Mouse (Mus musculus) embryo, embryonic 9.5 days (tissue): Measurements from ENCODE around the gene Zfp956.

Source experiments
- DNase-seq: peaks from one replicate; pipeline ENCODE4 v3.0.0-alpha.2; 2017; ENCODE audit errors: extremely low spot score

The Zfp956 gene

DNA sequence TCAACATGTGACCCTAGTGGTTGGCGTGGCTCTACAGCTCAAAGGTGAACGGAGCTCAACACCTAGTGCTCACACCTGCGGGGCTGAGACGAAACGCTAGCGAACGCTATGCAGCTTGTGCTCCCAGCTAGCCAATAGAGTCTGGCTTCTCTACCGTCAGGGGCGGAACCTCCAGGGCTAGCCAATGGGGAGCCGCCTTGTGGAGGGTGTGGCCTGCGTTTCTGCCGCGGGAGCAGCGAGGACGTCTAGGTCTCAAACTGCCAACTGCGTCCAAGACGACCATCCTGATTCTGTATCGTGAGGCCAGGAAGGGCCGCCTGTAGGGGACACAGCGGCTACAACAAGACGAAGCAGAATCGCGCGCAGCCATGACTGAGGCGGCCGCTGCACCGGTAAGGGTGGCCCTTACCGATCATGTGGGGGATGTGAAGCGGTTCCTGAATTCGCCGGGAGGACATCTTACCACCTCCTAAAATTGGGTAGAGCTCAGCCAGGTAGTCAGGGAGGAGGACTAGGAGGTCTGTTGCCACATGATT, at the start of gene Zfp956:
TSS of gene Zfp956 (plus strand) at position 200 of the 536 bp plus-strand sequence.
- peak; percentile 93 for DNase-seq

DNA sequence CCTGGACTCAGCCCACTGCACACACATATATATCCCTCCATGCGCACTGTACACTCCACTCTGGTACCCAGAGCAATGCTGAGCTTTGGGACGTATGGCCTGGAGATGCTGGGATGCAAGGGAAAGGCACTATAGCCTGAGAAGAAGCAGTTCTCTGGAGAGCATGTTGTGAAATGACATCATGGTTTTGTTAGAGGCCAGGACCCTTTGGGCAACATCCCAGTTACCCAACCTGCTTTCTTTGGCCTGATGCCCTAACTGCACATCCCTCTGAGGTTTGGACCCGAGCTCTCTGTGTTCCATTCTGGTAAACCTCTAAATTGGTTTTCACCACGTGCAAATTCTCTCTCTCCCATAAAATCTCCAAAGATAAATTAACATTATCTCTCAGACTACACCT, 49.6 kb upstream of the Zfp956 start:
- no peak for DNase-seq

DNA sequence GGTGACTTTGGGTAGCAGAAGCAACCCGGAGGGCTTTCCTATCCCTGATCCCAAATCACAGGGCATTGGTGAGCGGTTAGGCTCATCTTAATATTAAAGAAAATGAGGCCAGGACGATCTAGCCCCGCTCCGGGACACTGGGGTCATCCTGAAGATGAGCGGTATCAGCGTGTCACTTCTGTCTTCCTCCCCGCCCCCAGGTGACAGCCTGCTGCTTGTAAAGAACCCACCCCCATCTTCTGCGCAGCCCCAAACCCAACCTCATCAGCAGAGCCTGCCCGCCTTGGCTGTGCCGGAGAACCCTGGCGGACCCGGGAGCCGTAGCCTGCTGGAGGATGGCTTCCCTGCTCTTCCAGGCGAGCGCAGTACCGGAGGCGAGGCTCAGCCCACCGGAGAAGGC, 48.8 kb upstream of the Zfp956 start:
- peak; percentile 4 for DNase-seq

DNA sequence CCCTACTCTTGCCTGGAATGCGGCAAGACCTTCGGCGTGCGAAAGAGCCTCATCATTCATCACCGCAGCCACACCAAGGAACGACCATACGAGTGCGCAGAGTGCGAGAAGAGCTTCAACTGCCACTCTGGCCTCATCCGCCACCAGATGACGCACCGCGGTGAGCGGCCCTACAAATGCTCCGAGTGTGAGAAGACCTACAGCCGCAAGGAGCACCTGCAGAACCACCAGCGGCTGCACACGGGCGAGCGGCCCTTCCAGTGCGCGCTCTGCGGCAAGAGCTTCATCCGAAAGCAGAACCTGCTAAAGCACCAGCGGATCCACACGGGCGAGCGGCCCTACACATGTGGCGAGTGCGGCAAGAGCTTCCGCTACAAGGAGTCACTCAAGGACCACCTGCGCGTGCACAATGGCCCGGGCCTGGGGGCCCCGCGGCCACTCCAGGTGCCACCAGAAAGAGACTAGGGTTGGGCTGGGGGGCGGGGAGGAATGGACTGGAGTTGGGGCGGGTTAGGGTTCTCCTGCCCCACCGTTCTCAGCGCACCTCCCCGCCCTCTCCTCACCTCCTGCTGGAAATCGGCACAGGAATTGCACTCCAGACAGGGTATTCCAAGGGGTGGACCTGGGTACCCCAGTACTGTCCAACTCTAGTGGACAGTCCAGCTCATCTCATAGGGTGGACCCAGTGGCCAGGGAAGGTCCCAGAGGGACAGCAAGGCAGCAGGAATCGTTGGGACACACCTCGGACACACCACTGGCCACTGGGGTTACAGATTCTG, 48.1 kb upstream of the Zfp956 start:
- no peak for DNase-seq

DNA sequence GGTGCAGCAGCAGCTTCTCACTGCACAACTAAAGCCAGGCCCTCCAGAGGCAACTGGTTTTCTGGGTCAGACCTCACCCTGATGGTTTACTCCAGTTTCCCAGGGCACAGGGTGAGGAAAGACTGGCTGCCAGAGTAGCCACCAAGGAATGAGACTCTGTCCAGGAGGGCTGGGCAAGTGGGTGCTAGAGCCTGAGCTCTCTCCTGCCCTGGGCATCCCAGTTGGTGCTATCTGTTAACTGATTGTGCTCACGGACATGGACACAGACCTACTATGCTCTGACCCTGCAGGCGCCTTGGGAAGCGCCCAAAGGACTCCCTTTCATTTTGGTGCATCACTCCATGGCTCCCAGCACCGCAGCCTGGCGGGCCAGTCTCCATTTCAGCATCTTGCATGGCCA, 46.9 kb upstream of the Zfp956 start:
- DNase-seq: no peak

DNA sequence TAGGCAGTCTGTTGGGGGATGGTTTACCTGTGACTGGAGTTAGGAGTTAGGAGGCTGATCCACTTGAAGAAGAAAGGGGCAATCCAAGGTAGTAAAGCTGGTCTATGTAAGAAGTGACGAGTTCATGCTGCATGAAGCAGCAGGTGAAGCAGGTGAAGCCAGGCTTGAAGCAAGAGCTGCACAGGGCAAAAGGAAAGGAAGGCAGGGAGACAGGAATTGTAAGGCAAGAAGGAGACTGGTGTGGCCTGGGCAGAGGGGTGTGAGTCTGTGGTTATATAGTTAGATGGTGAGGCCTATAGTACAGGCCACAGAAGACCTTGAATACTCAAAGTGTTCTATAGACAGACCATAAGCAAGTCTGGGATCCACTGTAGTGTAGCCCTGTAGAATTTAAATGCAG, 44.2 kb upstream of the Zfp956 start:
- no peak for DNase-seq

DNA sequence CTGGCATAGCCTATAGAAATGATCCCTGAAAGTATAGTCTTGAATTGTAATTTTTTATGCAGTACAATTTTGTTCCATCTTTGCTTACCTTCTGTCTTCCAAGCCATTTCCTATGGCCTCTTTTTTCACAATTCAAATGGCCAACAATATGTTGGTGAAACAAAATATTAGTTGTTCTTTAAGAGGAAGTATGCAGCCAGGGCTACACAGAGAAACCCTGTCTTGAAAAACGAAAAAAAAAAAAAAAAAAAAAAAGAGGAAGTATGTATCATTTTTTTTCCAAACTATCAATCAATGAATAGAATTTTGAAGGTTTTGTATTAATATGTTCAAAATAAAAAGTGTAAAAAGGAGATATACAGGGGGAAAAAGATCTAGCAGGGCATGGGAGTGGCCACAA, 41.5 kb upstream of the Zfp956 start:
- no peak for DNase-seq

DNA sequence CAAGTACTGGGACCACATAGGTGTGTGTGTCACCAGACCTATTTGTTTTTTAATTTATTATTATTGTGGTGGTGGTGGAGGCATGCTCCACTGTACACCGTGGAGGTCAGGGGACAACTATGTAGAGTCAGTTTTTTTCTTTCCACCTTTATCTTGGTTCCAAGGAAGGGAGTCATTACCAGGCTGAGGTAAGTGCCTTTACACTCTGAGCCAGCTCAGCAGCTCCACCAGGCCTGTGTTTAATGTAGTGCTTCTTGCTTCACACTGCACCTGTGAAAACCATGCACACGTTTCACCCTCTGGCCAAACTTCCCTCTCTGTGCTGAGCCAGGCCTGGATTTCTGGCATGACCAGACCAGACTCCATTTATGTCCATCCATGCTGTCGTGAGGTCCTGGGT, 40.2 kb upstream of the Zfp956 start:
- DNase-seq: no peak

DNA sequence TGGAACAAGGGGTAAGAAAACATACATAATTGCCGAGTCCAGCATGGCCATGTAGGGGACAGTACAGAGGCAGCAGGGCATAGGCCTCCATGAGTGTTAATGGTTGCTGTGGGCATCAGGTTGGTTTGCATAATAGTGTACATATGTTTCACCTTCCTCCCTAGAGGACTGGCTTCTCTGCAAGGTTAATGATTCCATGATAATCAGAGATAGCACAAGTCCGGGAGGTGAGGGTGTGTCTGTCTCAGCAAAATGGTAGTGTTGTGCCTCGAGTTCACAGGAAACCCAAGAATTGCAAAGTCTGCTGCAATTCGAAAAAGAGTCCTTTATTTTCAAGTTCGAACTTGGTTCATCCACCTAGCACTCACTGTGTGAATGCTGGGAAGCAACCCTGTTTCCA, 36.1 kb upstream of the Zfp956 start:
- no peak for DNase-seq

DNA sequence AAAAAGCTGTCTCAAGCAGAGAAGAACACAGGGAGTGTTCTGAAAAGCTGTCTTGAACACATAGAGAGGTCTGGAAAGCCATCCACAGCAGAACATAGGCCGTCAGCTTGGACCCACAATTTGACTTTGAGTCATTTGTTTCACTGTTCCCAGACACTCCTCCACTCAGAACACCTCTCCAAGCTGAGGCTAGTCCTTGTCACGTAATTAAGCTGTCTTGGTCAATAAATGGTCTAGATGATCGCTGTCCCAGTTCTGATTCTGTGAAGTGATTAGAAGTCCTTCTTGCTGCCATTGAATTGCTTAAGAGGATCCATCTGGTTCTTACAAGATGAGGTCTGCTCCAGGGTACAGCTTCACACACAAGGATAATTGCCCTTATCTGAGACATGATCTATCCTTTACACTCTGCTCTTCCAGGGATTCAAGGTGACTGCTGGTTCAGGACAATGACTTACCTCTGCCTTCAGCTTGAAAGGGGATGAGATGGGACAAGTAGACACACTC, 34.4 kb upstream of the Zfp956 start:
- DNase-seq: no peak

DNA sequence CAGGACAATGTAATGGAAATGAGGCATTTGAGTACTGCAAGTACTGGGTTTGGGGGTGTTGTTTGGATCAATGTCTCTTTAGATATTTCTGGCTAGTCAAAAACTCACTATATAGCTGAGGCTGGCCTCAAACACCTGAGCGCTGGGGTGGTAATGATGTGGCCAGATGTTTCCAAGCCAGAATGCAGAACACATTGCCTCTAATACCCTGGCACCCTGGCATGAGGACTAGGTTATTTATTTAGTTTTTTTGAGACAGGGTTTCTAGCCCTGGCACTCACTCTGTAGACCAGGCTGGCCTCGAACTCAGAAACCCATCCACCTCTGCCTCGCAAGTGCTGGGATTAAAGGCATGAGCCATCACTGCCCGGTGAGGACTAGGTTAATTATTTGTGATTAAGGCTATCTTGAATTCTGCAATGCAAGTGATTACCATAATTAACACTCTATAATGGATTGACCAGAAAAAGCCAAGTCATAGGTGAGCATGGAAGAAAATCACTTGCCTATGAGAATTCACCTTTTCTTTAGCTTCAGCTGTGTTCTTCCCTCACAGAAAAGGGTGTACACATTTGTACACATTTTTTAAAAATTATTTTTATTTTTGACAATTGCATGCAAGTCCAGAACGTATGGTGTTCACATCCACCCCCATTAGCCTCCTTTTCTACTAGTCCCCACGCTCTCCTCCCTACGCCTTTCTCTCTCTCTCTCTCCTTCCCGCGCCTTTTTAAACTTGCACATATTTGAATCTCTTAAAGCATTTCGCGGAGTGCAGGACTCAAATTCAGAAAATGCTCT, 33.3 kb upstream of the Zfp956 start:
- no peak for DNase-seq

DNA sequence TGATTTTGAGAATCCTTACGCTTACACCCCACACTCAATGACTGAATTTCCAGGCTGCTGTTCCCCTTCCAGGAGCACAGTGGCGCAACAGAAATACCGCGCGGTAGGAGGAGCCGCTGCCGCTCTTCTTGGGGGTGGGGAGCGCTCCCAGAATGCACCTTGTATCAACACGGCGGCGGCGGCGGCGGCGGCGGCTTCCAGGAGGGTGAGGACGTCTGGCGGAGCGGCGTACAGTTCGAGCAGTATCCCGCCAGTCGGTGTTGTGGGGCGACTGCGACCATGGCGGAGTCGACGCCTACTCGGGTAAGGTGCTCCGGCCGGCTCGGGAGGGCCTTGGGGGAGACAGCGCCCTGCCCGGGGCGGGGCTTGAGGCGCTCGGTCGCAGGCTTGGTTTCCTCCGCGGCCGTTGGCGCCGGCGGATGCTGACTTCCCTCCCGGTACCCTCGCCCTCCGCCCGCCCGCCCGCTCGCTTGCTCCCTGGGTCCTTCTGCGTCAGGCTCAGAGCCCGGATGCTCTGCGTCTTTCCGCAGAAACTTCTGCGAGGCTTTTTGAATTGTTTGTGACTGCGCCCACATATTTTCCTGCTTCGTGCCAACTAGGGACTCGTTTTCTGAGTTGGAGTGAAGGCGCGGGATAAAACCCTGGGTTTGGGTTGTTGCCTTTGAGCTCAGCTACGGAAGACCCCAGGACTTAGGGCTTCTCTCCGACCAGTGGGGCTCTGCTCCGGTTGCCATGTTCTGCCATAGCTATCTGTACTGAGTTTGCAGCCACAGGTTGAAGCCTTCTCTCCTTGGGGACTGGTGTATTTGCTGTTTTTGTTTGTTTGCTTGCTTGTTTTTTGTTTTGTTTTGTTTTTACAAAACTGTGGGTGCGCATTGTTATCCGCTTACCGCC, 32.5 kb upstream of the Zfp956 start, which contains the start of gene Zfp212:
TSS of gene Zfp212 (plus strand) at position 30 of the 894 bp plus-strand sequence.
- peak; percentile 92 for DNase-seq

DNA sequence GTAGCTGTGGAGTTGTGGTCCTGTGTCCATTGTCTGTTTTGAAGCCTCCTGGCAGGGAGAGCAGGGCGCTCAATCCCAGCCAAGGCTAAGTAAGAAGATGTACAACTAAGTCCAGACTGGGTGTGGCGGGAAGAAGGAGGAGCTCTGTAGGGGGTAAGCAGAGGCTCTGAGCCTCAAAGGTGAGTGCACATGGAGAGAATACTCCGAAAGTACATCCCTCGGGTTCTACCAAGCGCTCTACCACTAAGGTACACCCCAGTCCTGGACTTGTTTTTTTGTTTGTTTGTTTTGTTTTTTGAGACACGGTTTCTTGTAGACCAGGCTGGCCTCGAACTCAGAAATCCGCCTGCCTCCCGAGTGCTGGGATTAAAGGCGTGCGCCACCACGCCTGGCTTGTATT, 10.7 kb upstream of the Zfp956 start:
- no peak for DNase-seq

DNA sequence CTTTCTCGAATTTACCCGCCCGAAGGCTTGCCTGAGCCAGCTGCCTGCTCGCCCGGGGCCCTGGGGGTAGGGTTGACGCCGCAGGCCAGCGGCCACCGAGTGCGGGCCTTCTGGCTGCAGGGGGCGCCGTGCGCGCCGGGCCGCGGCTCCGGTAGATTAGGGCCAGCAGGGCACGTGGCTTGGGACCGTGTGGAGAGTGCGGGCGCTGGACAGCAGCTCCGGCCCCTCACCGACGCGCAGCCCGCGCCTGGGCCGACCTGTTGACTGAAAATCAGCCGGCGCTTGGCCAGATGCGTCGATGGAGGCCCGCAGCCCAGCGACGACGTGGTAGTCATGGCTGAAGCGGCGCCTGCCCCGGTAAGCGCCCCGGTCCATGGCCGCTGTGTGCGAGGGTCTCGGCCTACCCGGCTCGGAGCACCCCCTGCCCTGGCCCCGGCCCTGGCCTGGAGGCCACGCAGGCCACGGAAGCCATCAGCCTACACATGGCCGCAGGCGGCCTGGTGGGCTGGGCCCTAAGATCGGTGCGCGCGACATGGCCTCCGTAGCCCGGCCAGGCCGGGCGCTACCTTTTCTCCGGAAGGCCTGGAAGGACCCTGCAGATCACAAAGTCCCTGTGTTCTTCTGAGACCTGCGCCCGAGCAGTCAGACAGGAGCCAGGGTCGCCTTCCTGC, 10.0 kb upstream of the Zfp956 start:
- peak; percentile 86 for DNase-seq

DNA sequence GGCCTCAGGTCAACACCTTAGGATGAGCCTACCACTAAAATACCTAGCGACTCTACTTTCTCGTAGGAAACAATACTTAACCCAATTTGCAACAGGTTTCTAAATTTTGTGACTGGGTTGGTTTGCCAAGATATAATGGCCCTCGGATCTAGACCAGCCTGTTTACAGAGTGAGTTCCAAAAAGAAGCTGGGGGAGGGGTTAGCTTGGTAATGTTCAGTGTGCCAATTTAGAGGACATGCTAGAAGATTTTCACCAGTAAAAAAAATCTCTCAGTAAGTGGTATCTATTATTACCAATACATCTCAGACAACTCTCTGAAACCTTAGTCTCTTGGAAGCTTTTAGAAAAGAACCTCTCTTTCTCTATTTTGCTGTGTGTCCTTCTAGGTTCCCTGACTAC, 9.5 kb upstream of the Zfp956 start:
- no peak for DNase-seq

DNA sequence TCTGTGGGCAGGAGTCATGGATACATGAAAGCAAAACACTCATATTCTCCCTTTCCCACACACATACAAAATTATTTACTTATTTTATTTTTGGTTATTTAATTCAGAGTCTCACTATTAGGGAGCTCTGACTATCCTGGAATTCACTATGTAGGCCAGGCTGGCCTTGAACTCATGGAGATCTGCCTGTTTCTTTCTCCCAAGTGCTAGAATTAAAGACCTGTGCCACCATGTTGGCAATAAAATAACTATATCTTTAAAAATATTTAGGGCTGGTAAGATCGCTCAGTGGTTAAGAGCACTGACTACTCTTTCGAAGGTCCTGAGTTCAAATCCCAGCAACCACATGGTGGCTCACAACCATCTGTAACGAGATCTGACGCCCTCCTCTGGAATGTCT, 5.8 kb upstream of the Zfp956 start:
- no peak for DNase-seq

DNA sequence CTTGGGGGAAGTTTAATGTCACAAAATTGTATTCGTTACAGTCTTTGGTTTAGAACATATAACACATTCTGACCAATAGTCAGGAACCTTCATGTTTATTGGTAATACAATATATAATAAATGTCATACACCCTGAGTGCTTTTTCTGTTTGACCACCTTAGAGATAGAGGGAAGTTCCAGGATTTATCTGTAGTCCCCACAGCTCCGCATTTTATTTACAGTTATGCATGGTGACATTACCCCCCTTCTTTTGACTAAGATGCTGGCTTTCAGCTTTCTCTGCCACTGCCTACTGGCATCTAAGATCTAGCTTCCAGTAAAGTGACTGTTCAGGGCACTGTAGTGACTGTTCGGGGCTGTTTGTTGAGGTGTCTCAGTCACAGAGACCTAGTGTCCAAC, 1.2 kb downstream of the Zfp956 start:
- no peak for DNase-seq

DNA sequence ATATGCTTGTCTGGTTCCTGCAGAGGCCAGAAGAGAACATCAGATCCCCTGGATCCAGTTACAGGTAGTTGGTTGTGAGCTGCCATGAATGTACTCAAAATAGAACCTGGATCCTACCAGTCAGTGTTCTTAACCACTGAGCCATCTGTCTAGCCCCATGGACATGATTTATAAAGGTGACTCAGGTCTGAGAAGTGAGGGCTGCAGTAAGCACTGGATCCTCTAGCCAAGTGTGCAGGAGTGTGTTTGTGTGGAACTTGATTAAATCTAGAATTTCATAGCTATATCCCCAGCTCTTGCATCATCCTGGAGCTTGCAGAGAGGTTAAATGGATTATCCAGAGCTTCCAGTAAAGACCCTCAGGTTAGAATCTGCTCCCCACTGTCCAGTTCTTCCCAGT, 4.6 kb downstream of the Zfp956 start:
- DNase-seq: no peak

DNA sequence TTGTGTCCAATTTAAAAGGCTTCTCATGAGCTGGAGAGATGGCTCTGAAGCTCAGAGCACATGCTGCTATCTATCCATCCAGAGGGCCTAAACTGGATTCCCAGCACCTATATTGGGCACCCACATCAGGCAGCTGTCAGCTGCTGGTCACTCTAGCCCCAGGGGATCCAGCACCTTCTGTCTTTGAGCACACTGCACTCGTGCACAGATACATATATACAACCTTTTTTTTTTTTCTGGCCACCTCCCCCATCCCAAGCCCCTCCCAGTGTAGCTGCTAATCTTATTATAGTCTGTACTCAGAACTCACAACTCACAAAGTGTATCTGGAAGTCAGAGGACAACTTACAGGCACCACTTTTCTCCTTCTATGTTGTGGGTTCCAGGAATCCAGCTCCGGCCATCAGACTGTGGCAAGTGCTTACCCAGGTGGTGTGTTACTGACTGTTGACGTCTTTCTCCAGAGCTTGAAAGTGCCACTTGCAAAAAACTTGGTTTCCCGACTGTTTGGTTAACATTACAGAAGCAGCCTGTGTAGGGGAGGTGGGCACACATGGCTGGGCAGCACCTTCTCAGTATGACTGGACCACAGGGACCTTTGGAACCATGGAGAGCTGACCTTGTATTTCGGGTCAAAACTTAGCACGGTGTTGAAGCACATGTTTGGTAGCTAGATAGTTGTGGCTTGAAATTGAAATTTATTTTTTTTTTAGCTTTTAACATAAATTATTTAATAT, 7.7 kb downstream of the Zfp956 start:
- no peak for DNase-seq

DNA sequence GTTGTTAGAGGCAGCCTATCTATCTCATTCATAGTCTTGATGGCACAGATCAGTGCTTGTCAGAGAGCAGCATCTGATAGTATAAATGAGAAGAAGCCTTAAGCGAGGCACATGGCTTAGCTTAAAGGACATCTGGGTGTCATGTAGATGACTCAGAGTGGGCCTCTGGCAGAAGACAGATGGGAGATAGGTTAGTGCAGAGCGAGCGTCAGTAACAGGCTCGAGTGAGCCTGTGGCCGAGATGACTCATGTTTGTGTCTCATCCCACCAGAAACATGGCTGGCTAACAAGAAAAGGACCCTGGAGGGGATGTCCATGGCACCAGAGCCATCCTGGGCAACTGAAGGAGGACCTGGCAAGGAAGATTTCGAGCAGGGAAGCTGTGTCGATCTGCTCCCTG, 9.9 kb downstream of the Zfp956 start:
- no peak for DNase-seq
